Mouse (Mus musculus): ENCODE data around the gene Lamb1.

DNA sequence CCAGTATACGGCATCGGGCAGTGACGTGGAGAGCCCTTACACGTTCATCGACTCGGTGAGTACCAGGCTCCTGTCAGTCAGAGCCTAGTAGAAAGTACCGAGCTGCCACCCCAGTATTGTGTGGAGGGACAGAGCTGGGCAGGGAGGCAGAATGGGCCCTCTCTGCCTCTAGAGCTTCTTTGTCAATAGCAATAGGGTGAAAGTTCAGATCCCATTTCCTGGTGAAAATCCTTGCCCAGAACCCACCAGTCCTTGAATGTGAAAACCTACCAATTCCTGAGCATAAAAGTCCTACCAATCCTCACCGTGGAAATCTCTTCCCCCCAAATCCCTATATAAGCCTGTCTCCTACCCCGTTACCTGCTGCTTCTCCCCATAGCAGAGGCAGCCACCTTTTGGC, 35.2 kb downstream of the Lamb1 start:
- no peak for TF ChIP-seq CTCF (IDR thresholded peaks at IDR 0.05; ENCODE audit: borderline replicate concordance, insufficient read depth, low read length)
- no peak for TF ChIP-seq POLR2A (IDR thresholded peaks at IDR 0.05; ENCODE audit: low read depth, low read length)

All from embryonic fibroblast, embryonic 13.5 days (primary cell).